Mouse (Mus musculus) layer of hippocampus, adult 8-10 months (tissue): ENCODE measurements around the gene Tpst2. TPM values are rescaled to one million over a fixed set of nuclear protein-coding genes. Genes with fewer than 3 reads are reported as not detected.

Experiments used
- total RNA-seq, 4 experiments: library from RNA; stranded (reverse); gene quantifications; 2 replicates each; pipeline ENCODE4 v1.2.4; 2022

The Tpst2 gene
- total RNA-seq, 4 experiments from 2014 or later = 33.0 to 49.0 (median 39.5) TPM

Other genes with a start within 250 kb of the Tpst2 start
- 1 to 10 TPM; 1.1 to 1.7 (median 1.3) TPM for gene Cryba4, start 24.2 kb upstream of the Tpst2 start, total RNA-seq
- gene Crybb1, start 20.9 kb upstream of the Tpst2 start, total RNA-seq = 1 to 10 TPM; 3.5 to 6.2 (median 4.4) TPM
- 10 to 100 TPM; 40.5 to 43.7 (median 42.7) TPM for gene Tfip11, start 49.7 kb downstream of the Tpst2 start, total RNA-seq
- gene Srrd, start 66.3 kb downstream of the Tpst2 start, total RNA-seq = 10 to 100 TPM; 26.1 to 30.5 (median 28.1) TPM
- gene Hps4, start 66.4 kb downstream of the Tpst2 start, total RNA-seq = 10 to 100 TPM; 37.3 to 45.1 (median 39.2) TPM
- gene Gm6583, start 79.3 kb downstream of the Tpst2 start, total RNA-seq = not detected
- 100 to 1,000 TPM; 181 to 186 (median 183) TPM for gene Asphd2, start 118.2 kb downstream of the Tpst2 start, total RNA-seq
- gene Gm6588, start 172.7 kb downstream of the Tpst2 start, total RNA-seq = not detected